Mouse (Mus musculus) lung, adult 2 months (tissue): Measurements from ENCODE around the gene Lrig3.

Source experiments
- CTCF ChIP-seq: fragments of 200-500 bp; IDR thresholded peaks from 2 replicates; pipeline ENCODE4 v1.5.1; 2011; ENCODE audit warnings: mild to moderate bottlenecking, low read length, control low read depth; ENCODE audit not compliant: insufficient read depth
- POLR2A ChIP-seq: fragments of 200-500 bp; IDR thresholded peaks from 2 replicates; pipeline ENCODE4 v1.6.1; 2011; ENCODE audit warnings: low read depth, mild to moderate bottlenecking, control low read depth, low read length, borderline replicate concordance; ENCODE audit errors: extremely low read depth

DNA sequence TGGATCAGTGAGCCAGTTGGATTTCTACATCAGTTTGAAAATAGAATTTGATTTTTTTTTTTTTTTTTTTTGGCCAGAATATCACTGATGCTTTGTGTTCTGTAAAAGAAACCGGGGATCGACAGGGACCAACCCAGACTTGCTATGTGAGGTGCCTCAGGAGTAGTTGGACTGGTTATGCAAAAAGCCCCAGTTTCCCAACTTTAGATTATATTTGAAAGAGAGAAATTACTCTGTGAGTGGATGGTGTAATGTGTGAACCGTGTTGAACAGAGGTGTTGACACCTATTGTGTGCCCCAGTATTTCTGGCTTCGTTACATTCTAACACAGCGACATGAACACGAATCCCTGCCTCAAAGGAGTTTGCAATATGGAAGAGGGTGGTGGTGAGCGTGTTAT, 25.9 kb downstream of the Lrig3 start:
- no peak for TF ChIP-seq CTCF
- TF ChIP-seq POLR2A = no peak
